Mouse (Mus musculus) left cerebral cortex, postnatal 36 days (tissue): ENCODE results near the gene Tril. TPM values are rescaled to one million over a fixed set of nuclear protein-coding genes. Genes with fewer than 3 reads are reported as not detected.

ENCODE experiments used
- DNase-seq, 2 experiments: peaks; one replicate each; pipeline ENCODE4 v3.0.0; 2021 to 2022; ENCODE audit warnings: low spot score in 2 of 2, mixed read lengths in 1 of 2
- intact Hi-C: fragments of 180-260 bp; cut with DNase I; formaldehyde crosslinking; loops from one replicate; pipeline ENCODE4 v1.15.1; 2025
- total RNA-seq, 2 experiments: library from RNA; stranded (reverse); gene quantifications; 2 replicates each; pipeline ENCODE4 v1.2.3; 2021

The Tril gene
- total RNA-seq, 2 experiments from 2014 or later = 31.5 to 33.4 TPM

DNA sequence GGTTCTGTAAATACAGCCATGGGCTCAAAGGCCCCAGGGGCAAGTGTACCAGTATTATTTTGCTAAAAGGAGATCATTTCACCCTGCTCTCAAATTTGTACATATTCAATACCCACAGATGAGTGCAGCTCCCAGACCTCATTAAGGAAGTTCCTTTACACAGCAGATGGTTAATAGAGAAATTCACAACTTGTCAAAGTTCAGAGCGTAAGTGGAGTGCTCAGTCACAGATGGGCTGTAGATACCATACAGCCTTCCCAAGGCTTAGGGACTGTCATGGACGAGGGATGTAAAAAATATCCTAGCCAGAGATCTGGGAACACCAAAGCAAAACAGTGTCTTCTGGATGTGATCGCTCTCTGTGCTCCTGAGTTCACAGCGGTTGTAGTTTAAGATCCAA is 52.4 kb downstream of the Tril start:
- intact Hi-C loops = no loop called here
- no peak for DNase-seq

DNA sequence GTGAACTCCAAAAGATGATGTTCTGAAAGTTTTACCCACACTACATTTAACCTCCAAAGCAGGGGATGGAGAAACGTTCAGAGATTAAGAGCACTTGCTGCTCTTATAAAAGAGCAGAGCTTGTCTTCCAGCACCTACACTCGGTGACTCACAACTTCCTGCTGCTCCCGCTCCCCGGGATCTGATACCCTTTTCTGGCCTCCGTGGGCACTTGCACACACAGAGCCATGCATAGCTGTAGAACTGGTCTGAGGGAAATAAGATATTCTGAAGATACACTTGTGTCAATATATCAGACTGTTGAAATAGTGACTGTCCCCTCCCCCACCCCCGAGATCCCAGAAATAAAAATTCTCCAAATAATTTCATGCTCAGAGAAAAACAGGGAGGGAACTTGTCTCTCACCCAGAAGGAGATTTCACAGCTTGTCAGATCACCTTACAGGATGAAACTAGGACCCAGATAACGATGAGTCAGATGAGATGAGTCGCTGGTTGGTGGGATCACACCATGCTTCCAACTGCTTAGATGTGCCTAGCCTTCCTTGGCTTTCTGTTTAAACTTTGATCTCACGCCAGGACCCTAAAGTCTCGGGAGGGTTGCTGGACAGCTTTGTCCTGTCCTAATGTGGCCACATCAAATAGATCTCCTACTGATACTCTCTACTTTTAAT is 54.3 kb downstream of the Tril start:
- intact Hi-C loops = no loop called here
- no peak for DNase-seq

DNA sequence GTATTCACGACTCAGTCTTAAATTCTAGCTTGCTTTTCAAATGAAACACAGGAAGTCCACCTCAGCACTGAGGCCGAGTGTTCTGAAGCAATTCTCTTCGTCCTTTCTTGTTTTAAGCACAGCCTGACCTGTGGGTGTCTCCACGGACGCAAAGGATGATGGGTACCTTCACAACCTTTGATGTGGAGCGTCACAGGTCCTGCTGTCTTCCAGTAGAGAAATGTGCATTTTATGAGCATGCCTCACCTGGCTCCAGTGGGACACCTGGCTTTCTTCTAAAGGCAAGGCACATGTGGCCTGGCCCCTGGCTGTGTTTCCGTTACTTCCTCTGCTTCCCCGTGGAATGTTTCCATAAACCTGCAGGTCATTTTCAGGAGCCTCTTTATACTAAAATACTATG is 54.9 kb downstream of the Tril start:
- no peak for DNase-seq
- intact Hi-C loops = no loop called here

Other genes starting within 250 kb of the Tril start
- not detected for gene Cpvl, start 157.8 kb upstream of the Tril start, total RNA-seq
- gene Chn2, start 218.7 kb upstream of the Tril start, total RNA-seq = 10 to 100 TPM; 42.5 to 44.8 TPM